Mouse (Mus musculus) stomach, postnatal 0 days (tissue): Measurements from ENCODE around the gene Flt3.

ENCODE experiments used
- CTCF ChIP-seq: IDR thresholded peaks from 2 replicates; pipeline ENCODE4 v1.5.1; 2016; ENCODE audit warnings: antibody characterized with exemption, low read depth, mild to moderate bottlenecking, moderate library complexity
- EP300 ChIP-seq: optimal IDR thresholded peaks from 2 replicates; pipeline ENCODE3; 2016; ENCODE audit warnings: antibody characterized with exemption

DNA sequence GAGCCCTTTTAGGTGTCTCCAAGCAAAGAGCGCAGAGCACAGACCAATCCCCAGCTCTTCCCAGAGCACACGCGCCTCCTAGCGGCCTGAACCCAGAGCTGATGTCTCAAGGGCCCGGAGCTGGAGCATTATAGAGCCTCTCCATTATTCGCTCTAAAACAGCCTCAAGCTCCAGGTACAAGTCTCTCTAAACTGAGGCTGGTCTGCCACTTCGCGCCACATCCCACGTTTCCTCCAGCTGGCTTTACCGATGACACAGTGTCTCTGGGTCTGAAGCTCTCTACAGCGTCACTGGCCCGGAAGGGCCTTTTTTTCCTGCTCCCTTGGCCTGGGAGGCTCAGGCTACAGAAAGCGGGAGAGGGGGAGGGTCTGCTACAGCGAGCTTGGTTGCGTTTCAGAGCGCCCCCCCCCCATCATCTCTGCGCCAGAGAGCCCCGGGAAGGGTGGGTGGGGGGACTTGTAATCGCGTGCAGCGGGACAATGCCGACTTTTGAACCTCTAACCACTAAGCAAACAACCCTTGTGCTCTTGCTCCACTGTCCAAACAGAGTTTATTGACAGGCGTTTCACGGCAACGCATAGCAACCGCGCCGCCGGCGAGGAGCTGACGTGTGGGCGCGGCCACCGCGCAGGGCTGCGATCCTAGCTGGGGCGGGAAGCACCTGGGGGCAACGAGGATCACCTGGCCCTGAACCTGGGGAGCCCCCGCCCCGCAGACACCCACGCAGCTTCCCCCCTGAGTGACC is 100.9 kb downstream of the Flt3 start:
- TF ChIP-seq CTCF (peak; percentile 78), EP300 (no peak)
